8 mouse cellular contexts compared by ENCODE assay signal in genomic region chr1:57774668-57775495, GRCm38 (mm10). TPM values are rescaled to one million over a fixed set of nuclear protein-coding genes. Genes with fewer than 3 reads are reported as not detected.
DNase-seq lines count a peak whose midpoint lies in the region; ATAC-seq and TF ChIP-seq lines count a peak whose summit lies in the region.

No protein-coding gene starts in this region.

- DNase-seq in G1E (ENCODE audit: low spot score) = no peak
- DNase-seq in cerebellum, adult 2 months = peak; percentile 30 to 37
- DNase-seq in forelimb bud, embryonic 11.5 days (ENCODE audit: low read depth, low spot score) = peak; percentile 36
- peak; percentile 73 to 83 for DNase-seq in heart, postnatal 36 days
- DNase-seq in layer of hippocampus, adult 9-11 months = peak; percentile 33
- peak; percentile 29 for DNase-seq in retina, postnatal 7 days (ENCODE audit: low read depth, low spot score)
- peak; percentile 34 for DNase-seq in urinary bladder, postnatal 10 days (ENCODE audit: low spot score)

- H3K36me3 ChIP-seq in G1E (replicated peaks) = no peaks in the 10 kb centered on the region
- no peaks in the 10 kb centered on the region for H3K36me3 ChIP-seq in lung, embryonic 16.5 days (ENCODE audit: control insufficient read depth, insufficient read depth, low read length)

- TF ChIP-seq CTCF in G1E (IDR thresholded peaks at IDR 0.05; ENCODE audit: low read depth, low read length) = no peak
- TF ChIP-seq CTCF in cerebellum, adult 2 months (IDR thresholded peaks at IDR 0.05; ENCODE audit: borderline replicate concordance, insufficient read depth, low read depth, low read length) = no peak

- H3K9ac ChIP-seq in lung, embryonic 16.5 days (ENCODE audit: low read length) = peak overlapping the region; percentile 95

- TF ChIP-seq POLR2A in cerebellum, adult 2 months (IDR thresholded peaks at IDR 0.05; ENCODE audit: borderline replicate concordance, insufficient read depth, low read length) = no peak

- H3K27me3 ChIP-seq in G1E (ENCODE audit: insufficient read depth, low read length) = peaks cover 14% of the 10 kb centered on the region; the same call in 1 of the 2 replicates
- H3K27me3 ChIP-seq in cerebellum, adult 2 months (ENCODE audit: control insufficient read depth, insufficient read depth, low read length) = no peaks in the 10 kb centered on the region; the same call in none of the 2 replicates
- no peaks in the 10 kb centered on the region for H3K27me3 ChIP-seq in lung, embryonic 16.5 days (ENCODE audit: control insufficient read depth, insufficient read depth, low read depth, low read length)

- intact Hi-C loops in heart, postnatal 36 days (cut with DNase I) = loop anchor here (2.0 to 5.0 kb wide), 3 partner anchors 77 to 344 kb away; no protein-coding TSS in a partner anchor

- H3K4me3 ChIP-seq in G1E (ENCODE audit: low read depth, low read length) = peak overlapping the region; percentile 2; the same call in 1 of the 2 replicates
- H3K4me3 ChIP-seq in cerebellum, adult 2 months (replicated peaks; ENCODE audit: insufficient read depth, low read depth, low read length) = peak overlapping the region; percentile 42
- H3K4me3 ChIP-seq in lung, embryonic 16.5 days (ENCODE audit: low read length) = peak overlapping the region; percentile 89

- under 1% methylated on average over 112 of the region's 113 CpGs for WGBS in cerebellum, adult 2 months
- under 1% methylated on average over 89 of the region's 113 CpGs for WGBS in lung, embryonic 16.5 days

- H3K9me3 ChIP-seq in G1E (replicated peaks) = peaks cover 13% of the 10 kb centered on the region
- no peaks in the 10 kb centered on the region for H3K9me3 ChIP-seq in lung, embryonic 16.5 days (ENCODE audit: control insufficient read depth, low read length)

- H3K27ac ChIP-seq in cerebellum, adult 2 months (ENCODE audit: insufficient read depth, low read length) = no peak overlapping the region
- peak overlapping the region; percentile 94 for H3K27ac ChIP-seq in lung, embryonic 16.5 days (ENCODE audit: low read length)

- no peak for ATAC-seq in G1E (ENCODE audit: extremely low read depth, insufficient number of reproducible peaks, low FRiP score, poor library complexity, severe bottlenecking)
- peak; percentile 89 for ATAC-seq in lung, embryonic 16.5 days (ENCODE audit: low read depth)

- H3K4me2 ChIP-seq in lung, embryonic 16.5 days (ENCODE audit: low read depth, low read length) = peak overlapping the region; percentile 80

- no peaks in the 10 kb centered on the region for H3K4me1 ChIP-seq in G1E (ENCODE audit: insufficient read depth, low read depth, low read length)
- H3K4me1 ChIP-seq in cerebellum, adult 2 months (ENCODE audit: control insufficient read depth, insufficient read depth, low read length) = no peaks in the 10 kb centered on the region
- H3K4me1 ChIP-seq in lung, embryonic 16.5 days (replicated peaks; ENCODE audit: control insufficient read depth, insufficient read depth, low read length) = peaks cover 6% of the 10 kb centered on the region; the same call in 1 of the 2 replicates

RNA-seq across cellular contexts. Expression of gene Spats2l, which starts 0.9 kb away (rescaled TPM):
- total RNA-seq in G1E (2014; fragmentation: Nextera tagmentation) = not detected in 2 replicates
- total RNA-seq in G1E (2017) = 0.33 and 0.70 TPM in 2 replicates
- not detected in 2 replicates for polyA plus RNA-seq in G1E (2012)
- polyA plus RNA-seq in cerebellum, adult 2 months (2012; rRNA removed) = 11.0 and 11.9 TPM in 2 replicates
- 1 to 10 TPM; 6.1 to 9.5 TPM for total RNA-seq in heart, postnatal 36 days (2021)
- polyA plus RNA-seq in lung, embryonic 16.5 days (2015; fragmentation: Nextera tagmentation; extraction: Ambion mirVana) = 69.1 and 76.9 TPM in 2 replicates

Comparison
In these comparisons a context has a peak if more than half of its experiments do, and no peak if none do; other contexts are left out.
1. H3K4me3 ChIP-seq: peak in every context shown above with its lines; median percentile 89 in lung, embryonic 16.5 days; 42 in cerebellum, adult 2 months; 2 in G1E.
2. RNA of gene Spats2l, which starts 0.9 kb away (polyA plus RNA-seq): 69.1 to 76.9 TPM in lung, embryonic 16.5 days and 11.0 to 11.9 TPM in cerebellum, adult 2 months; not detected in G1E; every median in the first group is over 10 times any median in the second.